Mouse (Mus musculus): Measurements from ENCODE around the gene Drd2. TPM values are rescaled to one million over a fixed set of nuclear protein-coding genes. Genes with fewer than 3 reads are reported as not detected.

Drd2 gene
- polyA plus RNA-seq, 1 experiment from 2014 or later, result 2.5 TPM

DNA sequence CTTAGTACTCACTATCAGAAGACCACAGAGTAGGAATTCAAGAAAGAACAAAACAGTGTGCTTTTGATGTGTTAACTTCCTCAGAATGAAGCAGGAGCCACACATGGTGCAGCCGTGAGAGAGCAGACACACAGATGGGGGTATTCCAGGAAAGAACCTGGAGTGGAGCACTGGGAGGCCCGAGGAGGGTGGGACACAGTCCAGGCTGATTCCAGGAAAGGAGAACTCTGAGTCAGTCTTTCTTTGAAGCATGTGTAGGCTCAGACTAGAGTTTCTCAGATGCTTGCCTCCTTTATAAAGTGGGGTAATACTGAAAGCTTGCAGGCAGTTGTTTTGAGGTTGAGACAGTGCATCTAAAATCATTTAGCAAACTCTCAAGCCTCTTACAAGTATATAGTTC, 51.8 kb downstream of the Drd2 start:
- H3K36me3 ChIP-seq, result no peaks in the 10 kb centered on the region
- no peak for ATAC-seq (ENCODE audit: low FRiP score)

DNA sequence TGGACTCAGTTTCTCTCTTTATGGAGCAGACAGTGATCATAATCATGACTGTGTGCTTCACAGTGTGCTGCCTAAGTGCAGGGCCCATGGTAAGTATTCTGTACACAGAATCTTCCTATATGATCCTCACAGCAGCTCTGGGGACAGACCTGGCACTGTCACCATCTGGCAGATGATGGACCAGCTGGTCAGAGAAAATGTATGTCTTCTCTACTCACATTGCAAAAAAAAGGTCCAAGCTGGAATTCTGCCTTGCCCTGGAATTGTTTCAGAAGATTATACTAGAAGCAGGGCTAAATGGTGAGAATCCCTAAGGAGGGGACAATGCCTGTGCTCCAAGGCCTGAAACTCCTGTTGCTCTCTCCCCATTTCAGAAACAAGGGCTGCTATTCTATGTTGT, 55.6 kb downstream of the Drd2 start:
- ATAC-seq (ENCODE audit: low FRiP score), result no peak
- Histone ChIP-seq H3K27me3 (no peaks in the 10 kb centered on the region), H3K4me1 (replicated peaks) (no peaks in the 10 kb centered on the region), H3K9ac (no peak overlapping the region), H3K27ac (no peak overlapping the region), H3K9me3 (no peaks in the 10 kb centered on the region), H3K4me3 (no peak overlapping the region), H3K36me3 (no peaks in the 10 kb centered on the region), H3K4me2 (no peak overlapping the region)

More for the DNA sequence above, 51.8 kb downstream of the Drd2 start:
- H3K27me3 ChIP-seq, result no peaks in the 10 kb centered on the region
- H3K9me3 ChIP-seq, result no peaks in the 10 kb centered on the region
- no peak overlapping the region for H3K4me2 ChIP-seq
- no peak overlapping the region for H3K9ac ChIP-seq
- no peaks in the 10 kb centered on the region for H3K4me1 ChIP-seq (replicated peaks)
- WGBS, result 59% methylated on average over 2 of the region's 2 CpGs
- no peak overlapping the region for H3K4me3 ChIP-seq
- no peak overlapping the region for H3K27ac ChIP-seq

DNA sequence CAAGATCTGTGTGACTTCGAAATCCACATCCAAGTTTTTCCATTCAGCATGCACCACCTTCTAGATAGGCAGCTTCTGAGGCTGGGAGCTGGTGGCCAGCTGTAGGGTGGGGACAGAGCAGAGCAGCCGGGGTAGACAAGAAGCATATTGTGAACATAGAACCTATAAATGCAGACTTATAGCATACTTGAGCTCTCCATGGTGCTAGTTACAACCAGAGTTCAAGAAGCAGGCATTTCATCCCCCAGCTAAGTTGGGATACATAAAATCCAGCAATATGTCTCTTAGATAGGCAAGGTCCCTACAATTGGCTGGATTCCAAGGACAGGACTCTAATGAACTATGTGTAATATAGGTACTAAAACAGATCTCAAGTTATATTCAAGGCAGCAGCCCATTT, 63.3 kb downstream of the Drd2 start:
- Histone ChIP-seq H3K27me3 (0 out of 2 replicates have a peak, but pooled peaks cover 2% of the 10 kb centered on the region), H3K36me3 (no peaks in the 10 kb centered on the region), H3K9ac (no peak overlapping the region), H3K9me3 (no peaks in the 10 kb centered on the region), H3K4me3 (no peak overlapping the region), H3K4me2 (no peak overlapping the region), H3K4me1 (replicated peaks) (no peaks in the 10 kb centered on the region), H3K27ac (no peak overlapping the region)
- ATAC-seq (ENCODE audit: low FRiP score), result no peak
- 68% methylated on average over 2 of the region's 2 CpGs for WGBS

DNA sequence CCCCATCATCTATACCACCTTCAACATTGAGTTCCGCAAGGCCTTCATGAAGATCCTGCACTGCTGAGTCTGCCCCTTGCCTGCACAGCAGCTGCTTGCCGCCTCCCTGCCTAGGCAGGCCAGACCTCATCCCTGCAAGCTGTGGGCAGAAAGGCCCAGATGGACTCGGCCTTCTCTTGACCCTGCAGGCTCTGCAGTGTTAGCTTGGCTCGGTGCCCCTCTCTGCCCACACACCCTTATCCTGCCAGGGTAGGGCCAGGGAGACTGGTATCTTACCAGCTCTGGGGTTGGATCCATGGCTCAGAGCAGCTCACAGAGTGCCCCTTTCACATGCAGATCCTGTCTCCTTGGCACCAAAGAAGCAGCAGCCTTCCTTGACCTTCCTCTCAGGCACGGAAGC, 66.6 kb downstream of the Drd2 start:
- no peak for ATAC-seq (ENCODE audit: low FRiP score)

DNA sequence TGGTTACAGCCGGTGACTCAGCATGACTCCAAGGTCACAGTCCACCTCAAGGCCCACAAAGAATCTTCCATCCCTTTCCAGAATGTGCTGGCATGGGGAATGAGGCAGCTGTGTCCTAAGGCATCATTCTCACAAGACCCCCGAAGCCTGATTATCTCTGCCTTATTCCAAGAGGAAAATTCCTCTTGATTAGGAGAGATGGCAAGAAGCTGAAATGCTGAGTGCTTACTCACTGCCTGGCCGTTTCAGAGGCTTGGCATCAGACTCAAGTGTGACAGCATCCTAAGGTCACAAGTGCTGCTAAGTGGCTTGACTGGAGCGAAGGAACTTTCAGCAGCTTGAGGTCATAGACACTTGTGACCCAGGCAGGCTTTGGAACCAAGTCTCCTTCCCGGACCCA, 70.2 kb downstream of the Drd2 start:
- Histone ChIP-seq H3K4me3 (no peak overlapping the region), H3K27me3 (0 out of 2 replicates have a peak, but pooled peaks cover 2% of the 10 kb centered on the region), H3K4me2 (no peak overlapping the region), H3K27ac (no peak overlapping the region), H3K4me1 (replicated peaks) (no peaks in the 10 kb centered on the region), H3K36me3 (no peaks in the 10 kb centered on the region), H3K9me3 (no peaks in the 10 kb centered on the region), H3K9ac (no peak overlapping the region)
- WGBS, result 87% methylated on average over 5 of the region's 5 CpGs
- ATAC-seq (ENCODE audit: low FRiP score), result no peak

More for the DNA sequence above, 66.6 kb downstream of the Drd2 start:
- Histone ChIP-seq H3K9ac (no peak overlapping the region), H3K27me3 (0 out of 2 replicates have a peak, but pooled peaks cover 2% of the 10 kb centered on the region), H3K4me1 (replicated peaks) (no peaks in the 10 kb centered on the region), H3K36me3 (no peaks in the 10 kb centered on the region), H3K4me3 (no peak overlapping the region), H3K4me2 (no peak overlapping the region), H3K27ac (no peak overlapping the region), H3K9me3 (no peaks in the 10 kb centered on the region)
- WGBS, result 91% methylated on average over 5 of the region's 5 CpGs

DNA sequence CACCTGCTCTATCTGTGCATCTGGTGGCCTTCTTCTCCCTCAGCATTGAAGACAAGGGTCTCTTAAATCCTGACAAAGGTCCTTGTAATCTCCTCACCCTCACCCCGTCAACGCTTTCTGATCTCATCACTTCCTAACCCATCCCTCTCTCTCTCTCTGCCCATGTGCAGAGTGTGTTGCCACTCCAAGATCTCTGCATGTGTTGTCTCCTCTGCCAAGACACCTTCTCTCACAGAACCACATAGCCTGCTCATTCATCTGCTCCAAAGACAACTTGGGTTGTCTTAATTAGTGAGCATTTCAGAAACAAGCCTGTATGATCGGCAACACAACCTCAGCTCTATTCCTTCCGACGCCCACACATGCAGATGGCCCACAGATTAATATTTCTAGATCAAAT, 83.4 kb downstream of the Drd2 start:
- ATAC-seq (ENCODE audit: low FRiP score), result no peak
- WGBS, result 96% methylated on average over 5 of the region's 5 CpGs
- Histone ChIP-seq H3K9ac (no peak overlapping the region), H3K4me1 (replicated peaks) (no peaks in the 10 kb centered on the region), H3K9me3 (no peaks in the 10 kb centered on the region), H3K27ac (no peak overlapping the region), H3K4me2 (no peak overlapping the region), H3K36me3 (no peaks in the 10 kb centered on the region), H3K27me3 (no peaks in the 10 kb centered on the region), H3K4me3 (no peak overlapping the region)

DNA sequence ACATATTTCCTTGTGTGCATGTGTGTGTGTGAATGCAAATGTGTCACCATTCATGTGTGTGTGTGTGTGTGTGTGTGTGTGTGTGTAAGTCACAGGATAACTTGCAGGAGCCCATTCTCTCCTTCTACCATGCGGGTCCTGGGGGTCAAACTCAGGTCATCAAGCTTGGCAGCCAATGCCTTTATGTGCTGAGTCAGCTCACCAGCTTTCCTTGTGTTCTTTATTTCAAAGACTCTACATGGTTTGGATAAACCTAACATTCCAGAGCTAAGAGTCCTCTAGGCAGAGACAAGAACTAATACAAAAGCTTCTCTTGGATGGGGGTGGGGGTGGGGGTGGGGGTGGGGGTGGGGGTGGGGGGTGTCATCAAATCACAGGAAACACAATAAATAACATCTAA, 85.2 kb downstream of the Drd2 start:
- no peak overlapping the region for H3K4me3 ChIP-seq
- H3K9me3 ChIP-seq, result no peaks in the 10 kb centered on the region
- no peak overlapping the region for H3K9ac ChIP-seq
- WGBS, result 45% methylated on average over 1 of the region's 1 CpGs
- no peaks in the 10 kb centered on the region for H3K27me3 ChIP-seq
- H3K4me1 ChIP-seq (replicated peaks), result no peaks in the 10 kb centered on the region
- no peak for ATAC-seq (ENCODE audit: low FRiP score)
- H3K4me2 ChIP-seq, result no peak overlapping the region
- H3K27ac ChIP-seq, result no peak overlapping the region
- no peaks in the 10 kb centered on the region for H3K36me3 ChIP-seq

DNA sequence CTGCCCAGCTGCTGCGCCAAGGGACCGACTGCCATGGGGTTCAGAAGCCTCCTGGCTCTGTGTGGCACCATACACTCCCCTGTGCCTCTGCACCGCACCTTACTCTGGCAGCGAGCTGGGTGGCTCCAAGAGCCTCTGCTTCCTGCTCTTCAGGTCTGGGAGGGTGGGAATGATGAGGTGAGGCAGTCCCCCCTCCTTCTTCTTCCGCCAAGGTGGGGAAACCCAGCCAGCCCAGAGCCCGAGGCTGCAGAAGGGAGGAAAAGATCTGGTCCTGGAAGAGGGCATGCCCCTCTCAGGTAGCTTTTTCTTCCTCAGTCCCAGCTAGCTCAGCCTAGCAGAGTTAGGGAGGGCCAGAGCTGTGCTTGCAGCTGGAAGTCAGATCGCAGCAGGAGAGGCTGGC, 86.5 kb downstream of the Drd2 start, which contains the start of gene Ankk1:
Ankk1 (minus strand) TSS at position 101 of the 400 bp plus-strand sequence.
- no peak within 1 kb of the TSS for H3K4me3 ChIP-seq
- H3K27me3 ChIP-seq, result no peaks in the 10 kb centered on the region
- 89% methylated on average over 7 of the region's 7 CpGs for WGBS
- H3K4me1 ChIP-seq (replicated peaks), result no peaks in the 10 kb centered on the region
- no peaks in the 10 kb centered on the region for H3K36me3 ChIP-seq
- H3K27ac ChIP-seq, result no peak within 1 kb of the TSS
- no peaks in the 10 kb centered on the region for H3K9me3 ChIP-seq
- no peak within 1 kb of the TSS for H3K9ac ChIP-seq
- ATAC-seq (ENCODE audit: low FRiP score), result no peak
- no peak within 1 kb of the TSS for H3K4me2 ChIP-seq

DNA sequence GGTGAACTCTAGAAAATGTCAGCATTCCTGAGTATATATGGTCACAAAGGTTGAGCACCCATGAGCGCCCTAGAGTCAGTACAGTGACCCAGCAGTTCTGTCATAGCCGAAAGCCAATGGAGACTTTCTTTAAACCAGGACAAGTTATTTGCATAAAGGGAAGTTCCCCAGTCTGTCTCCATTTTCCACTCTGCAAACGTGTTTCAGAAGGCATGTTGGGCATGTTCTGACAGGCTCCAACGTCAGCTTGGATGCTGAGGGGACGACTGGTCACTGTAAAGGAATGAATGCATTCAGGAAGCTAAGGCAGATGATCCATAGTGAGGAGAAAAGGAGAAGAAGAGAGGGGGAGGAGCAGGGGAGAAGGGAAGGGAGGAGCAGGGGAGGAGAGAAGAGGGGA, 87.1 kb downstream of the Drd2 start:
- H3K4me2 ChIP-seq, result no peak overlapping the region
- H3K9me3 ChIP-seq, result no peaks in the 10 kb centered on the region
- no peak for ATAC-seq (ENCODE audit: low FRiP score)
- H3K36me3 ChIP-seq, result no peaks in the 10 kb centered on the region
- no peaks in the 10 kb centered on the region for H3K4me1 ChIP-seq (replicated peaks)
- no peaks in the 10 kb centered on the region for H3K27me3 ChIP-seq
- no peak overlapping the region for H3K4me3 ChIP-seq
- no peak overlapping the region for H3K27ac ChIP-seq
- WGBS, result 81% methylated on average over 5 of the region's 5 CpGs
- no peak overlapping the region for H3K9ac ChIP-seq

DNA sequence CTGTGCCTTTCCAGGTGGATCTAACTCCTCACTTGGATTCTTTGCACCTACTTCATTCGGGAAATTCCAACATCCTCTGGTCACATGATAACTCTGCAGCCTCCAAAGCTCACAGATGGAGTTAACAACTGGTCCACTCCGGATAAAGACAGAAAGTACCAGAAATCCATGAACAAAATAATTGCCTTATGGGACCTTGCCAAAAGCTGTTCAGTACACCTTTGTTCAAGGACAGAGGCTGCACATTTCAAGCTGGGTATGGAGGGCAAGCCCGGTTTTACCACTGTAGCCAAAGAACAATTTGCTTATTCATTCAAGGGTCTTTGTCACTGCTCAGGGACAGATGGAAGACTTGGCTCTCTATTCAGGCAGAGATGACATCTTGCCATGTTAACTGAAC, 102.2 kb downstream of the Drd2 start:
- no peak for ATAC-seq (ENCODE audit: low FRiP score)
- no peak overlapping the region for H3K9ac ChIP-seq
- no peak overlapping the region for H3K4me2 ChIP-seq
- no peaks in the 10 kb centered on the region for H3K36me3 ChIP-seq
- H3K27me3 ChIP-seq, result no peaks in the 10 kb centered on the region
- H3K4me1 ChIP-seq (replicated peaks), result no peaks in the 10 kb centered on the region
- WGBS, result 78% methylated on average over 3 of the region's 3 CpGs
- H3K27ac ChIP-seq, result no peak overlapping the region
- H3K4me3 ChIP-seq, result no peak overlapping the region
- H3K9me3 ChIP-seq, result no peaks in the 10 kb centered on the region

DNA sequence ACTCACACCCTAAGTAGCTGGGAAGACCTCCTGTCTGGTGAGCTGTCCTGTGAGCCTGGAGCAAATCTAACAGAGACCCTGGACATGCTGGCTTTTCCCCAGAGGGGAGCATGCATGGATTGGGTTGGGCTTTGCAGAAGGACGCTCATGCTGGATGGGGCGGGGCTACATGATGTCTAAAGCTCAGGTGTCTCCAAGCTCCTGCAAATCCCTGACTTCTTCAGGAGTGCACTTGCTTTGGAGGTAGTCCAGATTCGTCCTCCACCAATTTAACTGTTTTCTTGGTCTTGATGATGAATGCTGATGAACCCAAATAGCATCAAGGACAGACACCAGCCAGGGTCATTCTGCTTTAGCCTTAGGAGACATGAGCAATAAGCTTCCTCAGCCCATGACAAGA, 110.1 kb downstream of the Drd2 start:
- Histone ChIP-seq H3K4me2 (no peak overlapping the region), H3K9me3 (no peaks in the 10 kb centered on the region), H3K36me3 (no peaks in the 10 kb centered on the region), H3K4me3 (no peak overlapping the region), H3K27me3 (no peaks in the 10 kb centered on the region), H3K4me1 (replicated peaks) (no peaks in the 10 kb centered on the region), H3K27ac (no peak overlapping the region), H3K9ac (no peak overlapping the region)
- ATAC-seq (ENCODE audit: low FRiP score), result no peak
- WGBS, result 88% methylated on average over 3 of the region's 3 CpGs

DNA sequence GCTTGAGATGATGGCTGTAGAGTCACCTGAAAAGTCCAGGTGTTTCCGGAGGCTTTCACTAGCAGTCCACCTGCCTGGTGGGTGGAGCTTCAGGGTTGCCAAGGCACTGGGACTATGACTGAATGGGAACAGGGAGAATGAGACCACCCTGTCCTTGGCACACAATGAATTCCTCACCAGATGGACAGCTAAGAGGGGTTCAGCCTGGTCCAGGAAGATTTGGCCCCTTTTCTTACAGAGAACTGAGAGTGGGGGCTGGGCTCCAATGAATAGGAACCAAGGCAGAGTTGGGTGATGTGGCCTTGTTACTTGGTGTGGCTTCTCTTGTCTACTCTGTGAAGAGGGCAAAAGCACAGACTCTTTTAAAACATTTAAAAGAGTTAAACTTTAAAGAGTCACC, 112.0 kb downstream of the Drd2 start:
- no peak overlapping the region for H3K4me2 ChIP-seq
- H3K27me3 ChIP-seq, result no peaks in the 10 kb centered on the region
- no peak overlapping the region for H3K9ac ChIP-seq
- ATAC-seq (ENCODE audit: low FRiP score), result no peak
- 95% methylated on average over 1 of the region's 1 CpGs for WGBS
- no peak overlapping the region for H3K4me3 ChIP-seq
- H3K4me1 ChIP-seq (replicated peaks), result no peaks in the 10 kb centered on the region
- no peak overlapping the region for H3K27ac ChIP-seq
- H3K9me3 ChIP-seq, result no peaks in the 10 kb centered on the region
- no peaks in the 10 kb centered on the region for H3K36me3 ChIP-seq

DNA sequence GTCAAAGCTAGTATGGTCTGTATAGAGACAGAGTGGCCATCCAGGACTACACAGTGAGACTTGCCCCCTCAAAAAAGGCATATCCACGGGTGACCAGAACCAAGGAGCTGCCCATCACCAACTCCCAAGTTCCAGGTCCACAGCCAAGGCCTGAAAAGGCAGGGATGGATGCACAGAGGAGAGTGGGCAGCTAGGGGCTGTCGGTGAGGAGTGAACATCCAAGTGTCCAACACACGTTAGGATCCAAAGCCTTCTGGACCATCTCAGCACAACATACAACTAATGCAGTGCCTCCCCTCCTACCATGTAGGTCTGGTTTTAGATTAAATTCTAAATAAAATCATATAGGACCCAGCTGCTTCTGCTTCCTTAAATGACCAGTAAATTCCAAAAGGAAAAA, 115.7 kb downstream of the Drd2 start:
- no peaks in the 10 kb centered on the region for H3K36me3 ChIP-seq
- no peaks in the 10 kb centered on the region for H3K9me3 ChIP-seq
- 90% methylated on average over 3 of the region's 3 CpGs for WGBS
- H3K9ac ChIP-seq, result no peak overlapping the region
- ATAC-seq (ENCODE audit: low FRiP score), result no peak
- no peaks in the 10 kb centered on the region for H3K27me3 ChIP-seq
- H3K4me2 ChIP-seq, result no peak overlapping the region
- no peak overlapping the region for H3K4me3 ChIP-seq
- H3K27ac ChIP-seq, result no peak overlapping the region
- no peaks in the 10 kb centered on the region for H3K4me1 ChIP-seq (replicated peaks)
